In the genomic region with DNA sequence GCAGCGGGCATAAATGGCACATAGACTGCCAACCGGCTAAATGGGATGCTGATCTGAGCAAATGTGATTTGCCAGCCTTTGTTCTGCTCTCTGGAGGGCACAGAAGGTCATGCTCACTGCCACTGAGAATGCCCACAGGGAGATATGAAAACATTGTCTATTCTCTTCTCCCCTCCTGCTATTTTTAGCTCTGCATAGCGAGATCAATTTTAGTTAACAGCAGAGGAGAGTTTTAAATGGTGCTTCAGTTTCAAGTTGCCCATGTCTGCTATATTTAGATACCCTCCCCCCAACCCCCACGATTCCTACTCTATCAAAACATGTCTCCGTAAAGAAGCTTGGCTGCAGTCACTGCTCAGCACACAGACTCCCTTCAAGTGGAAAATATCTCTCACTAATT, we compare ENCODE assay signal across 10 mouse cellular contexts. TPM values are rescaled to one million over a fixed set of nuclear protein-coding genes. Genes with fewer than 3 reads are reported as not detected.
A peak's percentile ranks its signal among the peaks of the same experiment; 100 is the strongest.
DNase-seq lines count a peak whose midpoint lies in the region; ATAC-seq lines count a peak whose summit lies in the region.
"Had no signal": no experiment of that assay in that cellular context is flagged by ENCODE, and none has a peak within 500 bp of the region (broad histone marks: within the 10 kb centered on the region; RNA-seq: fewer than 3 reads in every experiment).

No protein-coding gene starts in this region.

- no peaks in the 10 kb centered on the region for H3K27me3 ChIP-seq in forebrain, embryonic 11.5 days (ENCODE audit: control insufficient read depth, insufficient read depth, low read length)
- no peaks in the 10 kb centered on the region for H3K27me3 ChIP-seq in forebrain, embryonic 10.5 days (ENCODE audit: poor library complexity, severe bottlenecking)
- H3K27me3 ChIP-seq in heart, embryonic 10.5 days (ENCODE audit: insufficient read depth, poor library complexity, severe bottlenecking) = no peaks in the 10 kb centered on the region
- H3K27me3 ChIP-seq: CH12.LX had no signal

- ATAC-seq in forebrain, embryonic 11.5 days (replicated peaks; ENCODE audit: low FRiP score) = peak; percentile 46; the same call in 1 of the 2 replicates

- no peaks in the 10 kb centered on the region for H3K36me3 ChIP-seq in forebrain, embryonic 11.5 days (ENCODE audit: control insufficient read depth, insufficient read depth, low read length)
- no peaks in the 10 kb centered on the region for H3K36me3 ChIP-seq in forebrain, embryonic 10.5 days (replicated peaks)
- H3K36me3 ChIP-seq in heart, embryonic 10.5 days = no peaks in the 10 kb centered on the region

- 27% methylated on average over 5 of the region's 5 CpGs for WGBS in forebrain, embryonic 11.5 days
- WGBS in forebrain, embryonic 10.5 days = 47% methylated on average over 5 of the region's 5 CpGs
- WGBS in heart, embryonic 10.5 days = 28% methylated on average over 5 of the region's 5 CpGs

- intact Hi-C loops in left cerebral cortex, postnatal 14 days (cut with DNase I) = loop anchor here (5.0 kb wide), 1 partner anchor 74 kb away; no protein-coding TSS in a partner anchor

- no peak overlapping the region for H3K4me2 ChIP-seq in forebrain, embryonic 11.5 days (ENCODE audit: low read depth, low read length, severe bottlenecking)

- no peak overlapping the region for H3K4me3 ChIP-seq in forebrain, embryonic 11.5 days (ENCODE audit: low read depth, low read length)
- no peak overlapping the region for H3K4me3 ChIP-seq in forebrain, embryonic 10.5 days
- no peak overlapping the region for H3K4me3 ChIP-seq in heart, embryonic 10.5 days

- no peak overlapping the region for H3K9ac ChIP-seq in forebrain, embryonic 11.5 days (ENCODE audit: low read length)
- H3K9ac ChIP-seq: liver, embryonic 14.5 days had no signal

- DNase-seq in forebrain, embryonic 11.5 days (ENCODE audit: low spot score) = no peak
- DNase-seq in forebrain, embryonic 10.5 days (ENCODE audit: extremely low spot score, low spot score) = no peak
- DNase-seq in brain, adult 2 months (ENCODE audit: low read depth, low spot score) = peak; percentile 91
- DNase-seq in heart, embryonic 10.5 days (ENCODE audit: low spot score) = no peak
- peak; percentile 23 to 59 for DNase-seq in left cerebral cortex, postnatal 14 days (ENCODE audit: low spot score in 2 of 2)
- DNase-seq in spleen, adult 18-20 months = no peak
- no peak for DNase-seq in adrenal gland, postnatal 14 days
- DNase-seq in kidney, postnatal 10 days = no peak

- no peak overlapping the region for H3K27ac ChIP-seq in forebrain, embryonic 11.5 days (ENCODE audit: low read depth, low read length)
- no peak overlapping the region for H3K27ac ChIP-seq in forebrain, embryonic 10.5 days
- peak overlapping the region; percentile 70; the same call in 1 of the 2 replicates for H3K27ac ChIP-seq in heart, embryonic 10.5 days
- H3K27ac ChIP-seq: liver, embryonic 14.5 days had no signal

- H3K9me3 ChIP-seq in forebrain, embryonic 11.5 days (ENCODE audit: control insufficient read depth, low read length) = no peaks in the 10 kb centered on the region
- no peaks in the 10 kb centered on the region for H3K9me3 ChIP-seq in forebrain, embryonic 10.5 days
- no peaks in the 10 kb centered on the region for H3K9me3 ChIP-seq in heart, embryonic 10.5 days

- peaks cover 2% of the 10 kb centered on the region; the same call in 1 of the 2 replicates for H3K4me1 ChIP-seq in forebrain, embryonic 11.5 days (replicated peaks; ENCODE audit: control insufficient read depth, insufficient read depth, low read length)
- peaks cover 25% of the 10 kb centered on the region for H3K4me1 ChIP-seq in forebrain, embryonic 10.5 days
- peaks cover 26% of the 10 kb centered on the region; the same call in 1 of the 2 replicates for H3K4me1 ChIP-seq in heart, embryonic 10.5 days

RNA-seq across cellular contexts. Expression of gene Enpp5, which starts 52.2 kb away (rescaled TPM):
- 8.1 and 10.9 TPM in 2 replicates for polyA plus RNA-seq in forebrain, embryonic 11.5 days (2014; fragmentation: Nextera tagmentation; extraction: Ambion mirVana)
- polyA plus RNA-seq in forebrain, embryonic 10.5 days (2016; fragmentation: Nextera tagmentation; extraction: Ambion mirVana) = 6.9 and 7.0 TPM in 2 replicates
- polyA plus RNA-seq in heart, embryonic 10.5 days (2016; fragmentation: Nextera tagmentation; extraction: Ambion mirVana) = 8.8 and 11.1 TPM in 2 replicates
- total RNA-seq in left cerebral cortex, postnatal 14 days (2021) = 100 to 1,000 TPM; 147 to 151 TPM
- total RNA-seq in adrenal gland, postnatal 14 days (2021) = 22.5 and 23.9 TPM in 2 replicates
- total RNA-seq: CH12.LX had no signal

Comparison
In these comparisons a context has a peak if more than half of its experiments do, and no peak if none do; other contexts are left out.
1. DNase-seq: peak in brain, adult 2 months (single experiment) and left cerebral cortex, postnatal 14 days (2 of 2); none in forebrain, embryonic 11.5 days (single experiment), forebrain, embryonic 10.5 days (single experiment), heart, embryonic 10.5 days (single experiment), spleen, adult 18-20 months (0 of 2), adrenal gland, postnatal 14 days (single experiment) and kidney, postnatal 10 days (single experiment).